Mouse (Mus musculus): Measurements from ENCODE around the gene Fgfr4. TPM values are rescaled to one million over a fixed set of nuclear protein-coding genes. Genes with fewer than 3 reads are reported as not detected.

Gene Fgfr4
- total and polyA plus RNA-seq, 2 experiments from 2014 or later: 0.11 TPM; not detected in 1

GRCm38 (mm10) chr13:55107116-55107515 is 45.3 kb upstream of the Fgfr4 start:
- ATAC-seq (ENCODE audit: insufficient read depth, low read depth) (no peak), DNase-seq (ENCODE audit: low spot score) (no peak)
- WGBS: 57% methylated on average over 4 of the region's 4 CpGs
- H3K36me3 ChIP-seq (replicated peaks; ENCODE audit: control insufficient read depth, insufficient read depth, low read length): peaks cover 9% of the 10 kb centered on the region; the same call in 1 of the 2 replicates
- TF ChIP-seq CTCF (IDR thresholded peaks at IDR 0.05; ENCODE audit: low read depth) (no peak), EP300 (IDR thresholded peaks at IDR 0.05; ENCODE audit: low read depth) (no peak)
- H3K4me2 ChIP-seq (ENCODE audit: low read depth, low read length): no peak overlapping the region; the same call in 1 of the 2 replicates
- peaks cover 18% of the 10 kb centered on the region for H3K4me1 ChIP-seq (ENCODE audit: control insufficient read depth, insufficient read depth)
- no peak overlapping the region for H3K4me3 ChIP-seq (ENCODE audit: low read depth, low read length)
- H3K27ac ChIP-seq (ENCODE audit: low read depth): peak overlapping the region; percentile 92
- no peaks in the 10 kb centered on the region for H3K27me3 ChIP-seq (ENCODE audit: control insufficient read depth, insufficient read depth, low read length)
- no peaks in the 10 kb centered on the region for H3K9me3 ChIP-seq (replicated peaks; ENCODE audit: control insufficient read depth, low read length)
- no peak overlapping the region; the same call in none of the 2 replicates for H3K9ac ChIP-seq (replicated peaks; ENCODE audit: low read depth, low read length)

GRCm38 (mm10) chr13:55107694-55108093 is 44.7 kb upstream of the Fgfr4 start:
- Histone ChIP-seq H3K9ac (replicated peaks; ENCODE audit: low read depth, low read length) (no peak overlapping the region; the same call in 1 of the 2 replicates), H3K4me3 (ENCODE audit: low read depth, low read length) (no peak overlapping the region), H3K9me3 (replicated peaks; ENCODE audit: control insufficient read depth, low read length) (no peaks in the 10 kb centered on the region), H3K27ac (ENCODE audit: low read depth) (peak overlapping the region; percentile 92), H3K4me1 (ENCODE audit: control insufficient read depth, insufficient read depth) (peaks cover 18% of the 10 kb centered on the region), H3K36me3 (replicated peaks; ENCODE audit: control insufficient read depth, insufficient read depth, low read length) (peaks cover 12% of the 10 kb centered on the region; the same call in 1 of the 2 replicates), H3K4me2 (ENCODE audit: low read depth, low read length) (no peak overlapping the region; the same call in 1 of the 2 replicates), H3K27me3 (ENCODE audit: control insufficient read depth, insufficient read depth, low read length) (no peaks in the 10 kb centered on the region)
- TF ChIP-seq CTCF (IDR thresholded peaks at IDR 0.05; ENCODE audit: low read depth) (no peak), EP300 (IDR thresholded peaks at IDR 0.05; ENCODE audit: low read depth) (peak; percentile 93)
- ATAC-seq (ENCODE audit: insufficient read depth, low read depth): peak; percentile 82
- 25% methylated on average over 8 of the region's 8 CpGs for WGBS
- peak; percentile 78 for DNase-seq (ENCODE audit: low spot score)

- H3K4me3 ChIP-seq (ENCODE audit: low read depth, low read length): no peak overlapping the region
- no peak for DNase-seq (ENCODE audit: low spot score)
- no peak overlapping the region for H3K4me2 ChIP-seq (ENCODE audit: low read depth, low read length)
- H3K27me3 ChIP-seq (ENCODE audit: control insufficient read depth, insufficient read depth, low read length): no peaks in the 10 kb centered on the region
- H3K4me1 ChIP-seq (ENCODE audit: control insufficient read depth, insufficient read depth): no peaks in the 10 kb centered on the region
- TF ChIP-seq CTCF (IDR thresholded peaks at IDR 0.05; ENCODE audit: low read depth) (no peak), EP300 (IDR thresholded peaks at IDR 0.05; ENCODE audit: low read depth) (no peak)
- 67% methylated on average over 6 of the region's 6 CpGs for WGBS
- H3K9ac ChIP-seq (replicated peaks; ENCODE audit: low read depth, low read length): no peak overlapping the region
- peaks cover 67% of the 10 kb centered on the region for H3K36me3 ChIP-seq (replicated peaks; ENCODE audit: control insufficient read depth, insufficient read depth, low read length)
- no peak overlapping the region for H3K27ac ChIP-seq (ENCODE audit: low read depth)
- ATAC-seq (ENCODE audit: insufficient read depth, low read depth): no peak
- no peaks in the 10 kb centered on the region for H3K9me3 ChIP-seq (replicated peaks; ENCODE audit: control insufficient read depth, low read length)
Measured at GRCm38 (mm10) chr13:55114375-55114774, 38.1 kb upstream of the Fgfr4 start.

- H3K4me2 ChIP-seq (ENCODE audit: low read depth, low read length): no peak overlapping the region
- ATAC-seq (ENCODE audit: insufficient read depth, low read depth): no peak
- WGBS: 87% methylated on average over 6 of the region's 6 CpGs
Measured at GRCm38 (mm10) chr13:55124903-55125302, 27.5 kb upstream of the Fgfr4 start.

GRCm38 (mm10) chr13:55133448-55133847 is 19.0 kb upstream of the Fgfr4 start, which contains the start of gene Gm17617:
TSS of gene Gm17617 (minus strand) at chr13:55133548.
- Histone ChIP-seq H3K36me3 (replicated peaks; ENCODE audit: control insufficient read depth, insufficient read depth, low read length) (peaks cover 52% of the 10 kb centered on the region), H3K4me2 (ENCODE audit: low read depth, low read length) (no peak within 1 kb of the TSS), H3K4me1 (ENCODE audit: control insufficient read depth, insufficient read depth) (no peaks in the 10 kb centered on the region), H3K27ac (ENCODE audit: low read depth) (no peak within 1 kb of the TSS), H3K9me3 (replicated peaks; ENCODE audit: control insufficient read depth, low read length) (no peaks in the 10 kb centered on the region), H3K27me3 (ENCODE audit: control insufficient read depth, insufficient read depth, low read length) (no peaks in the 10 kb centered on the region), H3K9ac (replicated peaks; ENCODE audit: low read depth, low read length) (no peak within 1 kb of the TSS), H3K4me3 (ENCODE audit: low read depth, low read length) (no peak within 1 kb of the TSS)
- no peak for ATAC-seq (ENCODE audit: insufficient read depth, low read depth)
- 96% methylated on average over 2 of the region's 2 CpGs for WGBS
- no peak for TF ChIP-seq CTCF (IDR thresholded peaks at IDR 0.05; ENCODE audit: low read depth)
- TF ChIP-seq EP300 (IDR thresholded peaks at IDR 0.05; ENCODE audit: low read depth): no peak
- no peak for DNase-seq (ENCODE audit: low spot score)

More at GRCm38 (mm10) chr13:55124903-55125302, 27.5 kb upstream of the Fgfr4 start:
- H3K36me3 ChIP-seq (replicated peaks; ENCODE audit: control insufficient read depth, insufficient read depth, low read length): peaks cover 83% of the 10 kb centered on the region
- TF ChIP-seq CTCF (IDR thresholded peaks at IDR 0.05; ENCODE audit: low read depth) (no peak), EP300 (IDR thresholded peaks at IDR 0.05; ENCODE audit: low read depth) (no peak)
- H3K4me3 ChIP-seq (ENCODE audit: low read depth, low read length): no peak overlapping the region
- H3K27me3 ChIP-seq (ENCODE audit: control insufficient read depth, insufficient read depth, low read length): no peaks in the 10 kb centered on the region
- no peak overlapping the region for H3K27ac ChIP-seq (ENCODE audit: low read depth)
- no peaks in the 10 kb centered on the region for H3K9me3 ChIP-seq (replicated peaks; ENCODE audit: control insufficient read depth, low read length)
- no peak for DNase-seq (ENCODE audit: low spot score)
- H3K4me1 ChIP-seq (ENCODE audit: control insufficient read depth, insufficient read depth): no peaks in the 10 kb centered on the region
- no peak overlapping the region for H3K9ac ChIP-seq (replicated peaks; ENCODE audit: low read depth, low read length)

- H3K9me3 ChIP-seq (replicated peaks; ENCODE audit: control insufficient read depth, low read length): no peaks in the 10 kb centered on the region
Measured at GRCm38 (mm10) chr13:55135382-55135781, 17.1 kb upstream of the Fgfr4 start.

More at GRCm38 (mm10) chr13:55135382-55135781, 17.1 kb upstream of the Fgfr4 start:
- Histone ChIP-seq H3K4me2 (ENCODE audit: low read depth, low read length) (no peak overlapping the region), H3K4me1 (ENCODE audit: control insufficient read depth, insufficient read depth) (no peaks in the 10 kb centered on the region), H3K4me3 (ENCODE audit: low read depth, low read length) (no peak overlapping the region), H3K36me3 (replicated peaks; ENCODE audit: control insufficient read depth, insufficient read depth, low read length) (peaks cover 35% of the 10 kb centered on the region), H3K9ac (replicated peaks; ENCODE audit: low read depth, low read length) (no peak overlapping the region), H3K27ac (ENCODE audit: low read depth) (0 out of 2 replicates have a peak overlapping the region, but pooled peaks have one; percentile 32), H3K27me3 (ENCODE audit: control insufficient read depth, insufficient read depth, low read length) (no peaks in the 10 kb centered on the region)
- peak; percentile 86 for ATAC-seq (ENCODE audit: insufficient read depth, low read depth)
- peak; percentile 77 for DNase-seq (ENCODE audit: low spot score)
- WGBS: 7% methylated on average over 5 of the region's 5 CpGs
- TF ChIP-seq EP300 (IDR thresholded peaks at IDR 0.05; ENCODE audit: low read depth) (no peak), CTCF (IDR thresholded peaks at IDR 0.05; ENCODE audit: low read depth) (peak; percentile 58)

All from heart, postnatal 0 days (tissue).